Mouse (Mus musculus): ENCODE measurements around the gene Trmt13. TPM values are rescaled to one million over a fixed set of nuclear protein-coding genes. Genes with fewer than 3 reads are reported as not detected.

The Trmt13 gene
- polyA plus RNA-seq, 1 experiment = 25.3 TPM

DNA sequence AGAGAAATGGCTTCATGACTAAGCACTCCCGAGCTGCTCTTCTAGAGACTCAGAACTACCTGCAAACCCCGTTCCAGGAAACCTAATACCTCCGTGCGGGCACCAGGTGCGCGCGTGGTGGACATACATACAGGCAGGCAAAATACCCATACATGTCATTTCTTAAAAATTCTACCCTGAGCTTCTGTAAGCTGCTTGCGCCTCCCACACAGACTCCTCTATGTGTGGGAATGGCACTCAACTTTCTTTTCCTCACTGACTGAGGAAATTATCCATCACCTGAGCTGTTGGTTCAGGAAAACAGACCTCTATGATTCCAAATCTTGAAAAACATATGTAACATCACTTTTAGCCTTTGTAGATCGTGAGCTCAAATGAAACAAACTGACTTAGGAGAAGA lies 36.3 kb upstream of the Trmt13 start:
- TF ChIP-seq CTCF (IDR thresholded peaks at IDR 0.05; ENCODE audit: borderline replicate concordance, extremely low read depth, insufficient read depth, insufficient read length) (no peak), POLR2A (IDR thresholded peaks at IDR 0.05; ENCODE audit: borderline replicate concordance, extremely low read depth, insufficient read depth, insufficient read length, poor library complexity, severe bottlenecking) (no peak)
- no peak for DNase-seq (ENCODE audit: low read depth)

DNA sequence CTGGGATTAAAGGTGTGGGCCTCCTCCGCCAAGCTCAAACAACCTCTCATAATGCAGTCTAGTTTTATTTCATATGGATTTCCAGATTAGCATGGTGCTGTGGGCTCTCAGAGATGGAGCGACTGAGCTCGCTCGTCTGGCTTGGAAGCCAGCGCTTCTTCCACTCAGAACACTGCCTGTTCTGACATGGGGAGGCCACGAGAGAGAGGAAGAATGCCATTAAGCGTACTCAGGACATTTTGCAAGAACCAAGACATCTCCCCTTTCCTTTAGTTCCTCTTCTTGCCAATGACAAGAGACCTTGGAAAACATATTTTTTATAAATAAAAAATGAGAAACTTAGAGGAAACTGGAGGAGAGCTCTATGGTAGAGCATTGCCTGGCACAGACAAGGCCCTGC lies 34.4 kb upstream of the Trmt13 start:
- TF ChIP-seq CTCF (IDR thresholded peaks at IDR 0.05; ENCODE audit: borderline replicate concordance, extremely low read depth, insufficient read depth, insufficient read length) (no peak), POLR2A (IDR thresholded peaks at IDR 0.05; ENCODE audit: borderline replicate concordance, extremely low read depth, insufficient read depth, insufficient read length, poor library complexity, severe bottlenecking) (no peak)
- no peak for DNase-seq (ENCODE audit: low read depth)

DNA sequence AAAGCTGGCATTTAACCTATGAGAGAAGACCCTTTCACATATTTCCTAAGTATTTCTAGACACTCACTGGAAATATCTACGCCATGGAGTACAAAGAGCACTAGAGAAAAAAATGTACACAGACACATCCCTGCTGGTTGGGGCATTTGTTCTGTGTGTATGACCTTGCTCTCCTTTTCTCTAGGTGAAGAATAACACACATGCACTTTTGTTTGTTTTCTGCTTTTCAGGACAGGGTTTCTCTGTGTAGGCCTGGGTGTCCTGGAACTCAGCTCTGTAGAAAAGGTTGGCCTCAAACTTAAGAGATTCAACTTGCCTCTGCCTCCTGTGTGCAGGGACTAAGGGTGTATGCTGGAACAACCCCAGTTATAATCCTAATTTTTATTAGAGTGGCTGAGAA lies 32.0 kb upstream of the Trmt13 start:
- TF ChIP-seq POLR2A (IDR thresholded peaks at IDR 0.05; ENCODE audit: borderline replicate concordance, extremely low read depth, insufficient read depth, insufficient read length, poor library complexity, severe bottlenecking) (no peak), CTCF (IDR thresholded peaks at IDR 0.05; ENCODE audit: borderline replicate concordance, extremely low read depth, insufficient read depth, insufficient read length) (no peak)
- no peak for DNase-seq (ENCODE audit: low read depth)

DNA sequence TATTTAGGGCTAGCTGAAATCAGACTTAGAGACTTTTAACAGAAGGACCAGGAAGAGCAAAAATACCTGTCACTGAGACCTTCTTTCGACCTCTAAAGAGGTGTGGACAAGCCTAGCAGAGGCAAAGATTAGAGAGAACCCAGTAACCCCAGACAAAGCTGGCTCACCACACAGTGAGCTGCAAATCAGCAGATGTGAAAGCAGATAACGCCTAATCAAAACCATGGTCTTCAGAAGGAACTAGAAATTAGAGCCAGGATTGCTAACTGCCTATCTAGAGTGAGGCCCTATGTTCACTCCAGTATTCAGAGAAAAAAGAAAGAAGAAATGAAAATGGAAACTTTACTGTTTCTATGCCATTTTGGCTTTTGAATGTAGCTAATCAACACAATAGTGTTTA lies 28.0 kb upstream of the Trmt13 start:
- no peak for DNase-seq (ENCODE audit: low read depth)
- TF ChIP-seq CTCF (IDR thresholded peaks at IDR 0.05; ENCODE audit: borderline replicate concordance, extremely low read depth, insufficient read depth, insufficient read length) (no peak), POLR2A (IDR thresholded peaks at IDR 0.05; ENCODE audit: borderline replicate concordance, extremely low read depth, insufficient read depth, insufficient read length, poor library complexity, severe bottlenecking) (no peak)

DNA sequence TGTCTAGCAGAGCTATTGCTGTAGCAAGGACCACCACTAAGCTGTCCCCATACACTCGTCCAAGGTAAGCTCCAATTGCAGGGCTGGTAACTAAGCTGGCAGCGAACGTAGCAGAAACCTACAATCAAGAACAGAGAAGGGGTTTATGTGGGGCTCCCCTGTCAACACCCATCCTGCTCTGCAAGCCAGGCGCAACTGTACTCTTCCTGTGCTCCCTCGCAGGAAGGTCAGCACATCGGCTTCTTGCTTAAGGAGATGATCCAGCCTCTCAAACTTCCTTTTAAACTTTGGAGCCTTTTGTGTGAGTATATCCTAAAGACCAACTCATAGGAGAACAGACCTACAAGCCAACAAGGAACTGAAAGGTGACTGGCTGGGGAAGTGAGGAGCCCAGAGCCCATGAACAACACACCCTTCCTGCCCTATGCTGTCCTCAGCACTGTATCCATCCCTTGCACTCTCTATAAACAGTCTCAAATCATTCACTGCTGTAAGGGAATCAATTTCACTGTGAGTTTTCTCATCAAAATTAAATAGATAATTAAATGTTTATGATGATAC lies 27.5 kb upstream of the Trmt13 start:
- TF ChIP-seq CTCF (IDR thresholded peaks at IDR 0.05; ENCODE audit: borderline replicate concordance, extremely low read depth, insufficient read depth, insufficient read length) = no peak
- no peak for TF ChIP-seq POLR2A (IDR thresholded peaks at IDR 0.05; ENCODE audit: borderline replicate concordance, extremely low read depth, insufficient read depth, insufficient read length, poor library complexity, severe bottlenecking)

DNA sequence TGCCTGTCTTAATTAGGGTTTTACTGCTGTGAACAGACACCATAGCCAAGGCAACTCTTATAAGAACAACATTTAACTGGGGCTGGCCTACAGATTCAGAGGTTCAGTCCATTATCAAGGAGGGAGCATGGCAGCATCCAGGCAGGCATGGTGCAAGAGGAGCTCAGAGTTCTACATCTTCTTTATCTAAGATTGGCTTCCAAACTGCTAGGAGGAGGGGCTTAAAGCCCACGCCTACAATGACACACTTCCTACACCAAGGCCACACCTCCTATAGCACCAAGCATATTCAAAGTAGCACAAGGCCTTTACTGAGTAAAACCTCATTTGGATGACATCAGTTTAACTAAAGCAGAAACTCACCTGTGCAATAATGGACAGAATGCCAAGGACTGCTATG lies 25.6 kb upstream of the Trmt13 start:
- TF ChIP-seq CTCF (IDR thresholded peaks at IDR 0.05; ENCODE audit: borderline replicate concordance, extremely low read depth, insufficient read depth, insufficient read length) (no peak), POLR2A (IDR thresholded peaks at IDR 0.05; ENCODE audit: borderline replicate concordance, extremely low read depth, insufficient read depth, insufficient read length, poor library complexity, severe bottlenecking) (no peak)
- no peak for DNase-seq (ENCODE audit: low read depth)

More for the DNA sequence above, 27.5 kb upstream of the Trmt13 start:
- DNase-seq (ENCODE audit: low read depth) = no peak

DNA sequence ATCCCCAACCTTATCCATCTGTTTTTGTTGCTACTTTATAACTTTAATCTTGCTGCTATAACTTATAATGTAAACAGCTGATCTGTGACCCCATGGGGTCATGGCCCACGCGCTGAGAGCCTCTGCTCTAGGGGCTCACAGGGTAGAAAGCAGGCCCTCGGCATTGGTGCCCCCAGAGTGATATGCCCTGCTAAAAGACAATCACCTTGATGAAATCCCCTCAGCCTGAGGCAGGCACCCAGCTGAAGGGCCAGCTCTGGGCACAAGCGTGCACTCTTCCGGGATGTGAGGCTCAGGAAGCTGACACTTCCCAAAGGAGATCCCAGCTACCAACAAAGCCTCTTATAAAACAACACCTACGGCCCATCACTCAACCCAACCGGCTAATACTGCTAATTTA lies 24.2 kb upstream of the Trmt13 start:
- DNase-seq (ENCODE audit: low read depth) = no peak
- TF ChIP-seq CTCF (IDR thresholded peaks at IDR 0.05; ENCODE audit: borderline replicate concordance, extremely low read depth, insufficient read depth, insufficient read length) = no peak

DNA sequence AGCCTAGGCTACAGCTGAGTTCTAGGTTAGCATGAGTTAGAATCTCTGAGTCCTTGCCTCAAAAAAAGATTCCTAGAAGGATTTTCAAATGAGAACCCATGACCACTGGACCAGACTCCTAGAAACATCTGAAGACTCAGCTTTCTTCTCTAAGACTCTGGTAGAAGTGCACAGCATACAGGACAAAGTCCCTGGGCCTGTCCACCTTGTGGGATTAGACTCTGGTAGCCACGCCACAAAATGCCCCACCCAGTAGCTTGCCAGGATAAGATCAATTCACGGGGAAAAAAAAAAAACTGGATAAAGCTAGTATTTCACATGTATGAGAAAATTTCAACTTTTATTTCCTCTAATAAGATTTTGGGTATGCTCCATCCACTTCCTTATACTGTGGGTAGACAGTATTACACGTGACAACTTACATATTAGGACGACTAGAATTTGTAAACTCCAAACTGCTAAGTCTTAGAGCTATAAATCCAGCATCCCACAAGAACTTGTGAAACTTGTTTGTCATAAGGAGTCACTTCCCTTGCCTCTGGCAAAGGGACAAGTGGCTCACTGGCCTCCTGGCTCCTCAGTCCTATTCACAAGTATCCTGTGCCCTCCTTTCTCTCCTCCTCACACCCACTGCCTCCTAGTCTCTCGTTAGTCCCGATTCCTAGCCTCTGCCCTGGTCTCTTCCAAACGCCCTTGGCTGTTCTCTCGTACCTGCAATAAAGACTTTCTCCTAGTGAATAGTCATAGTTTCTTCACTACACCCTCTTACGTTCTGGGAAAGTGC lies 23.5 kb upstream of the Trmt13 start:
- no peak for DNase-seq (ENCODE audit: low read depth)
- TF ChIP-seq CTCF (IDR thresholded peaks at IDR 0.05; ENCODE audit: borderline replicate concordance, extremely low read depth, insufficient read depth, insufficient read length) (no peak), POLR2A (IDR thresholded peaks at IDR 0.05; ENCODE audit: borderline replicate concordance, extremely low read depth, insufficient read depth, insufficient read length, poor library complexity, severe bottlenecking) (no peak)

DNA sequence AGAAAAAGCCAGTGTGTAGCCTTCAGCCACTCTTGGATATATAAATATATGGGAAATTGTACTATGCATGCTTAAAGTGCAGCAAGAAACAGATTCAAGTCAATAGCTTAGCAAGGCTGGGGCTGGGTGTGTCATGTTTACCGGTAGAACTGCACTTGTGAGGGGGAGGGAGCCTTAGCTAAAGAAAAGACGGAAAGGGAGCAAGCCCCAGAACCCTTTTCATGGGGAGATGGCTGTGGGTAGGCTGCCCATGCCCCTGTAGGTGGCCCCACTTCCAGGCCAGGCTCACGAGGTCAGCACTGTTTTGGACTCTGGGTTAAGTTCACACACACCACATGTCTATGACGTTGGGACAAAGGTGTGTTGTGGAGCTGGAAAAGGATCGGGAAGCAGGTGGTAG lies 21.4 kb upstream of the Trmt13 start:
- no peak for TF ChIP-seq POLR2A (IDR thresholded peaks at IDR 0.05; ENCODE audit: borderline replicate concordance, extremely low read depth, insufficient read depth, insufficient read length, poor library complexity, severe bottlenecking)
- TF ChIP-seq CTCF (IDR thresholded peaks at IDR 0.05; ENCODE audit: borderline replicate concordance, extremely low read depth, insufficient read depth, insufficient read length) = no peak
- DNase-seq (ENCODE audit: low read depth) = no peak

DNA sequence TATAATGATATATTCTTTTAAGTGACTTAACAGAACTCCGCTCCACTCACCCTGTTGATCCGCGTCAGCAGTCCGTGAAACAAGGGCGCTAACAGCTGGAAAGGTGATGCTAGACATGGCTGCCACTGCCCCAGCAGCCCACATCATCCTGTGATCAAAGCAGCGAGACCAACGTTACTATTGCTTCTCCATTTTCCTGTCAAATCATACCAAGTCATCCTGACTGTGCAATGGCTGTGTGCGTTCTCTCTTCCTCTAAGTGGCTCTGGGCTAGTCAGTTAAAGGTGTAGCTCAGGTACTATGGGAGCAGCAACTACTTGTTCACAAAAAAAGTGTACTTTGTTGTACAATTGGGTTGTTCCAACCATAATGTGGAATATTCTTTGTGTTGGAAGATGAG lies 20.5 kb upstream of the Trmt13 start:
- no peak for TF ChIP-seq CTCF (IDR thresholded peaks at IDR 0.05; ENCODE audit: borderline replicate concordance, extremely low read depth, insufficient read depth, insufficient read length)
- TF ChIP-seq POLR2A (IDR thresholded peaks at IDR 0.05; ENCODE audit: borderline replicate concordance, extremely low read depth, insufficient read depth, insufficient read length, poor library complexity, severe bottlenecking) = no peak
- no peak for DNase-seq (ENCODE audit: low read depth)

DNA sequence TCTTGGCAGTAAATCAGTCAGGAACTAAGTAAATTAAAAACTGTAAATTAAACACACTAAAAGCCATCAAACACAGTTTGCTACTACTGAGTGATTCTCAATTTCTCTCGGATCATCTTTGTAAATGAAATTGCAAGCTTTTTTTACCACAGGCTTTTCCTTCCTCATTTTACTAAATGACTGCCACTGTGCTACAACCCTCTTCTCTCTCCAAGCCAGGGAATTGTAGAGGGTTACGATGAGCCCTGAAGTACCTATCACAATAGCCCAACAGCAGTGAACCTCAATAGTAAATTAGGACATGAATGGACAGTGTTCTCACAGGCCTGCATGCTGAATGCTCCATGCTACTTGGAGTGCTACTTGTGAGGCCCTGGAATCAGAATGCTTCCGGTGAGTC lies 19.7 kb upstream of the Trmt13 start:
- no peak for DNase-seq (ENCODE audit: low read depth)
- TF ChIP-seq POLR2A (IDR thresholded peaks at IDR 0.05; ENCODE audit: borderline replicate concordance, extremely low read depth, insufficient read depth, insufficient read length, poor library complexity, severe bottlenecking) (no peak), CTCF (IDR thresholded peaks at IDR 0.05; ENCODE audit: borderline replicate concordance, extremely low read depth, insufficient read depth, insufficient read length) (no peak)

DNA sequence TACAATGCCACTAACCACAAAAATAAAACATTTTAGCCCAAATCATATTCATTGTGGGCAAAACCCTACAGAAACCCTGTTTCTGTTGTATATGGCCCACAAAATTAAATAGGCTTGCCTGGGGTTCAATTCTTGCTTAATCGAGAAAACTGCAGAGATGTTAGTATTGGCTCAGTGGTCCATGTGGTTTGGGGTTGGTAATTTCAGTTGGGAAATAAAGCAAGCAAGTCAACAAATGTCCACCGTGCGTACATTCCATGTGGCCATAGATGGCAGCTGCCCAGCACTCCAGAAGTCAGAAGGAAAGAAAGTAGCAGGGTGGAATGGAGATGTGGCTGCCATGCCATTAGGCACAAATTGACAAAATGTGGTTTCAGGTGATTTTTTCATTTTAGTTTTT lies 18.6 kb upstream of the Trmt13 start:
- DNase-seq (ENCODE audit: low read depth) = no peak
- no peak for TF ChIP-seq POLR2A (IDR thresholded peaks at IDR 0.05; ENCODE audit: borderline replicate concordance, extremely low read depth, insufficient read depth, insufficient read length, poor library complexity, severe bottlenecking)
- no peak for TF ChIP-seq CTCF (IDR thresholded peaks at IDR 0.05; ENCODE audit: borderline replicate concordance, extremely low read depth, insufficient read depth, insufficient read length)
